Comparison of ENCODE assay signal across 8 mouse cellular contexts in the genomic region with DNA sequence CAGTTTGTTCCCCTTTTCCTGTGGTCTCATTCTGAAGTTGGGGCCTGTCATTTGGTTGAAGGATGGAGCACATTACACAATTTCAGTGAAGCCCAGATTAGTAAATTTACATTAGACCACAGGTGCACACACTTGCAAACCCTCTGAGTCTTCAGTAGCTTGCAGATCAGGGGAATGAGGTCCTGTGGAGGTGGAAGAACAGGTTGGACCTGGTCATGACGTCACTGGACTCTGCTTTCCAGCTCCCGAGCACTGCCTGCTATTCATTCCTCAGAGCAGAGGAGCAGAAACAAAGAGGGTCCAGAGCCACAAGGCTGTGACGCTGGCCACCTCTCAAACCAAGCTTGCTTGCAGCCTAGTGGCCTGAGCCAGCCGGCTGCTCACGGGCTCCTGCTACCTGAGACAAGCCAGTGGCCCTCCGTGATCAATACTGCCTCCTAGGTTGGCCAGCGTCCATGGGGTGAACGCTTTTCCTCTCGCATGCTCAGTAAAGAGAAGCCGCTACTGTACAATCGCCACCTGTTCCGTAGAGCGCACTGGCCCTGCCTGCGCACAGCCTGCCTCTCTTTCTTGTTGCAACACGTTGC.
DNase-seq lines count a peak whose midpoint lies in the region; ATAC-seq and TF ChIP-seq lines count a peak whose summit lies in the region.

No protein-coding gene starts in this region.

- peak; percentile 33 for TF ChIP-seq EP300 in stomach, postnatal 0 days (optimal IDR thresholded peaks at IDR 0.05)

- H3K4me3 ChIP-seq in intestine, postnatal 0 days (ENCODE audit: low read depth, low read length): peak overlapping the region; percentile 28
- H3K4me3 ChIP-seq in lung, adult 2 months (replicated peaks; ENCODE audit: extremely low read depth, low read depth, low read length): peak overlapping the region; percentile 4
- H3K4me3 ChIP-seq in stomach, postnatal 0 days (ENCODE audit: low read depth, low read length): no peak overlapping the region

- H3K4me1 ChIP-seq in intestine, postnatal 0 days (replicated peaks; ENCODE audit: control insufficient read depth, insufficient read depth, low read length): peaks cover 5% of the 10 kb centered on the region; the same call in 1 of the 2 replicates
- H3K4me1 ChIP-seq in lung, adult 2 months (ENCODE audit: control insufficient read depth, insufficient read depth, low read length): peaks cover 5% of the 10 kb centered on the region; the same call in 1 of the 2 replicates
- H3K4me1 ChIP-seq in stomach, postnatal 0 days (replicated peaks; ENCODE audit: control insufficient read depth, insufficient read depth): peaks cover 2% of the 10 kb centered on the region; the same call in 1 of the 2 replicates

- TF ChIP-seq POLR2A in lung, adult 2 months (IDR thresholded peaks at IDR 0.05; ENCODE audit: borderline replicate concordance, extremely low read depth, low read depth, low read length): 0 out of 2 replicates have a peak, but pooled peaks have one; percentile 38

- no peaks in the 10 kb centered on the region for H3K27me3 ChIP-seq in intestine, postnatal 0 days (replicated peaks; ENCODE audit: control insufficient read depth, insufficient read depth, low read length)
- no peaks in the 10 kb centered on the region for H3K27me3 ChIP-seq in stomach, postnatal 0 days (ENCODE audit: control insufficient read depth, insufficient read depth, low read length)

- H3K4me2 ChIP-seq in intestine, postnatal 0 days (replicated peaks; ENCODE audit: low read depth): peak overlapping the region; percentile 68
- peak overlapping the region; percentile 51 for H3K4me2 ChIP-seq in stomach, postnatal 0 days (replicated peaks; ENCODE audit: low read depth)

- no peaks in the 10 kb centered on the region for H3K9me3 ChIP-seq in intestine, postnatal 0 days (ENCODE audit: control insufficient read depth)
- H3K9me3 ChIP-seq in stomach, postnatal 0 days (ENCODE audit: control insufficient read depth, low read length): no peaks in the 10 kb centered on the region

- WGBS in intestine, postnatal 0 days: 38% methylated on average over 15 of the region's 15 CpGs
- WGBS in lung, adult 2 months: 60% methylated on average over 15 of the region's 15 CpGs
- WGBS in stomach, postnatal 0 days: 51% methylated on average over 15 of the region's 15 CpGs

- DNase-seq in ovary, postnatal 36 days (ENCODE audit: low spot score): peak; percentile 28
- no peak for DNase-seq in ovary, postnatal 10 days (ENCODE audit: low spot score)
- peak; percentile 82 for DNase-seq in lung, adult 2 months
- DNase-seq in stomach, postnatal 0 days (ENCODE audit: low spot score): peak; percentile 92
- no peak for DNase-seq in retina, embryonic 14.5 days (ENCODE audit: low spot score)
- no peak for DNase-seq in adipocyte (ENCODE audit: low spot score)

- H3K9ac ChIP-seq in intestine, postnatal 0 days (ENCODE audit: low read depth, low read length): no peak overlapping the region
- no peak overlapping the region for H3K9ac ChIP-seq in stomach, postnatal 0 days (ENCODE audit: low read length)

- TF ChIP-seq CTCF in intestine, postnatal 0 days (IDR thresholded peaks at IDR 0.05; ENCODE audit: low read depth): 0 out of 2 replicates have a peak, but pooled peaks have one; percentile 31
- TF ChIP-seq CTCF in lung, adult 2 months (IDR thresholded peaks at IDR 0.05; ENCODE audit: insufficient read depth, low read length): no peak
- TF ChIP-seq CTCF in stomach, postnatal 0 days (IDR thresholded peaks at IDR 0.05; ENCODE audit: low read depth): 0 out of 2 replicates have a peak, but pooled peaks have one; percentile 21

- ATAC-seq in intestine, postnatal 0 days: peak; percentile 85
- ATAC-seq in stomach, postnatal 0 days (ENCODE audit: low FRiP score, low TSS enrichment): peak; percentile 96
- ATAC-seq in cerebellum, adult (ENCODE audit: insufficient number of reproducible peaks, low FRiP score, low TSS enrichment): no peak

- peaks cover 10% of the 10 kb centered on the region; the same call in 1 of the 2 replicates for H3K36me3 ChIP-seq in intestine, postnatal 0 days (ENCODE audit: control insufficient read depth, insufficient read depth)
- 0 out of 2 replicates have a peak, but pooled peaks cover 2% of the 10 kb centered on the region for H3K36me3 ChIP-seq in stomach, postnatal 0 days (ENCODE audit: control insufficient read depth, insufficient read depth, low read length)

- H3K27ac ChIP-seq in intestine, postnatal 0 days (ENCODE audit: low read depth, low read length): peak overlapping the region; percentile 36; the same call in 1 of the 2 replicates
- H3K27ac ChIP-seq in stomach, postnatal 0 days (replicated peaks): peak overlapping the region; percentile 78

Comparison
In these comparisons a context has a peak if more than half of its experiments do, and no peak if none do; other contexts are left out.
1. DNase-seq: peak in ovary, postnatal 36 days (single experiment), lung, adult 2 months (single experiment) and stomach, postnatal 0 days (single experiment); none in ovary, postnatal 10 days (single experiment), retina, embryonic 14.5 days (single experiment) and adipocyte (single experiment).